Mouse (Mus musculus): ENCODE measurements around the gene Pde11a. TPM values are rescaled to one million over a fixed set of nuclear protein-coding genes. Genes with fewer than 3 reads are reported as not detected.

The Pde11a gene
- total and polyA plus RNA-seq, 2 experiments = not detected

- 86% methylated on average over 8 of the region's 8 CpGs for WGBS
- no peak for DNase-seq (ENCODE audit: extremely low read depth, low read depth, low spot score)
- Histone ChIP-seq H3K4me3 (ENCODE audit: insufficient read depth, low read depth, low read length) (no peak overlapping the region), H3K79me2 (ENCODE audit: control insufficient read depth, insufficient read depth, low read length) (no peaks in the 10 kb centered on the region), H3K36me3 (ENCODE audit: control insufficient read depth, insufficient read depth, low read length) (no peaks in the 10 kb centered on the region), H3K27ac (replicated peaks; ENCODE audit: insufficient read depth, low read depth, low read length) (no peak overlapping the region), H3K9ac (ENCODE audit: low read depth, low read length) (no peak overlapping the region), H3K4me1 (ENCODE audit: control insufficient read depth, insufficient read depth, low read length) (no peaks in the 10 kb centered on the region), H3K27me3 (ENCODE audit: control insufficient read depth, insufficient read depth, low read length) (no peaks in the 10 kb centered on the region)
- no peak for TF ChIP-seq POLR2A (IDR thresholded peaks at IDR 0.05; ENCODE audit: extremely low read depth, insufficient read depth, low read length)
- no peak for TF ChIP-seq CTCF (IDR thresholded peaks at IDR 0.05; ENCODE audit: low read depth, low read length)
Observed at GRCm38 (mm10) chr2:75950685-75951084, 387.9 kb downstream of the Pde11a start.

Other genes with a start within 250 kb of the Pde11a start
- not detected in 2 replicates for gene Cyct, start 21.7 kb upstream of the Pde11a start, total RNA-seq (2014; rRNA removed)
- gene Cyct, start 21.7 kb upstream of the Pde11a start, polyA plus RNA-seq (2012; rRNA removed) = not detected in 2 replicates
- 10.0 and 12.3 TPM in 2 replicates for gene Rbm45, start 31.2 kb upstream of the Pde11a start, total RNA-seq (2014; rRNA removed)
- gene Rbm45, start 31.2 kb upstream of the Pde11a start, polyA plus RNA-seq (2012; rRNA removed) = 4.8 and 5.2 TPM in 2 replicates
- 0.09 and 0.27 TPM in 2 replicates for gene Osbpl6, start 67.7 kb upstream of the Pde11a start, total RNA-seq (2014; rRNA removed)
- 0.12 and 0.44 TPM in 2 replicates for gene Osbpl6, start 67.7 kb upstream of the Pde11a start, polyA plus RNA-seq (2012; rRNA removed)